Mouse (Mus musculus): ENCODE results near the gene Tfap4. TPM values are rescaled to one million over a fixed set of nuclear protein-coding genes. Genes with fewer than 3 reads are reported as not detected.

Gene Tfap4
- 13.2 and 15.5 TPM in 2 replicates for polyA plus RNA-seq (2015; fragmentation: Nextera tagmentation; extraction: Ambion mirVana)

- Histone ChIP-seq H3K4me1 (replicated peaks; ENCODE audit: control insufficient read depth, insufficient read depth, low read length) (peaks cover 15% of the 10 kb centered on the region), H3K9ac (ENCODE audit: low read length) (peak within 1 kb of the TSS; percentile 76), H3K9me3 (ENCODE audit: control insufficient read depth, low read length) (no peaks in the 10 kb centered on the region), H3K4me2 (ENCODE audit: low read depth, low read length) (peak within 1 kb of the TSS; percentile 68), H3K27ac (ENCODE audit: low read length) (peak within 1 kb of the TSS; percentile 88), H3K36me3 (ENCODE audit: control insufficient read depth, insufficient read depth, low read length) (no peaks in the 10 kb centered on the region), H3K27me3 (ENCODE audit: control insufficient read depth, insufficient read depth, low read depth, low read length) (no peaks in the 10 kb centered on the region), H3K4me3 (ENCODE audit: low read length) (peak within 1 kb of the TSS; percentile 69)
- ATAC-seq (ENCODE audit: low read depth): peak; percentile 35
- WGBS: under 1% methylated on average over 16 of the region's 17 CpGs
Measured at GRCm38 (mm10) chr16:4559715-4560144, at the start of gene Tfap4. Gene Tfap4 (minus strand): TSS chr16:4559854.

- Histone ChIP-seq H3K9me3 (ENCODE audit: control insufficient read depth, low read length) (no peaks in the 10 kb centered on the region), H3K4me2 (ENCODE audit: low read depth, low read length) (no peak overlapping the region), H3K4me3 (ENCODE audit: low read length) (no peak overlapping the region), H3K4me1 (replicated peaks; ENCODE audit: control insufficient read depth, insufficient read depth, low read length) (peaks cover 48% of the 10 kb centered on the region), H3K36me3 (ENCODE audit: control insufficient read depth, insufficient read depth, low read length) (peaks cover 14% of the 10 kb centered on the region), H3K27ac (ENCODE audit: low read length) (0 out of 2 replicates have a peak overlapping the region, but pooled peaks have one; percentile 7), H3K9ac (ENCODE audit: low read length) (no peak overlapping the region), H3K27me3 (ENCODE audit: control insufficient read depth, insufficient read depth, low read depth, low read length) (no peaks in the 10 kb centered on the region)
- peak; percentile 9; the same call in 1 of the 2 replicates for ATAC-seq (ENCODE audit: low read depth)
- WGBS: 69% methylated on average over 19 of the region's 19 CpGs
Measured at GRCm38 (mm10) chr16:4608532-4609059, 48.9 kb upstream of the Tfap4 start.

- no peak overlapping the region for H3K9ac ChIP-seq (ENCODE audit: low read length)
- H3K27me3 ChIP-seq (ENCODE audit: control insufficient read depth, insufficient read depth, low read depth, low read length): no peaks in the 10 kb centered on the region
- ATAC-seq (ENCODE audit: low read depth): peak; percentile 51
- peaks cover 10% of the 10 kb centered on the region for H3K36me3 ChIP-seq (ENCODE audit: control insufficient read depth, insufficient read depth, low read length)
- peaks cover 54% of the 10 kb centered on the region for H3K4me1 ChIP-seq (replicated peaks; ENCODE audit: control insufficient read depth, insufficient read depth, low read length)
- H3K4me3 ChIP-seq (ENCODE audit: low read length): no peak overlapping the region
- 47% methylated on average over 9 of the region's 9 CpGs for WGBS
- H3K4me2 ChIP-seq (ENCODE audit: low read depth, low read length): no peak overlapping the region
- peak overlapping the region; percentile 50; the same call in 1 of the 2 replicates for H3K27ac ChIP-seq (ENCODE audit: low read length)
- H3K9me3 ChIP-seq (ENCODE audit: control insufficient read depth, low read length): no peaks in the 10 kb centered on the region
Measured at GRCm38 (mm10) chr16:4607818-4608531, 48.3 kb upstream of the Tfap4 start.

GRCm38 (mm10) chr16:4606431-4607084, 46.9 kb upstream of the Tfap4 start:
- H3K4me3 ChIP-seq (ENCODE audit: low read length): no peak overlapping the region
- H3K9me3 ChIP-seq (ENCODE audit: control insufficient read depth, low read length): no peaks in the 10 kb centered on the region
- no peaks in the 10 kb centered on the region for H3K27me3 ChIP-seq (ENCODE audit: control insufficient read depth, insufficient read depth, low read depth, low read length)
- 12% methylated on average over 5 of the region's 5 CpGs for WGBS
- H3K4me1 ChIP-seq (replicated peaks; ENCODE audit: control insufficient read depth, insufficient read depth, low read length): peaks cover 66% of the 10 kb centered on the region
- H3K36me3 ChIP-seq (ENCODE audit: control insufficient read depth, insufficient read depth, low read length): peaks cover 4% of the 10 kb centered on the region; the same call in 1 of the 2 replicates
- H3K27ac ChIP-seq (ENCODE audit: low read length): peak overlapping the region; percentile 44
- no peak overlapping the region for H3K4me2 ChIP-seq (ENCODE audit: low read depth, low read length)
- no peak overlapping the region for H3K9ac ChIP-seq (ENCODE audit: low read length)
- peak; percentile 14 for ATAC-seq (ENCODE audit: low read depth)

- Histone ChIP-seq H3K4me2 (ENCODE audit: low read depth, low read length) (no peak overlapping the region), H3K36me3 (ENCODE audit: control insufficient read depth, insufficient read depth, low read length) (peaks cover 2% of the 10 kb centered on the region; the same call in 1 of the 2 replicates), H3K4me1 (replicated peaks; ENCODE audit: control insufficient read depth, insufficient read depth, low read length) (peaks cover 69% of the 10 kb centered on the region), H3K4me3 (ENCODE audit: low read length) (no peak overlapping the region), H3K27me3 (ENCODE audit: control insufficient read depth, insufficient read depth, low read depth, low read length) (no peaks in the 10 kb centered on the region), H3K27ac (ENCODE audit: low read length) (peak overlapping the region; percentile 44), H3K9ac (ENCODE audit: low read length) (peak overlapping the region; percentile 20; the same call in 1 of the 2 replicates), H3K9me3 (ENCODE audit: control insufficient read depth, low read length) (no peaks in the 10 kb centered on the region)
- WGBS: 63% methylated on average over 11 of the region's 13 CpGs
- ATAC-seq (ENCODE audit: low read depth): no peak
Measured at GRCm38 (mm10) chr16:4605514-4606131, 46.0 kb upstream of the Tfap4 start.

GRCm38 (mm10) chr16:4604293-4604837, 44.7 kb upstream of the Tfap4 start:
- H3K9ac ChIP-seq (ENCODE audit: low read length): peak overlapping the region; percentile 5
- 49% methylated on average over 10 of the region's 11 CpGs for whole genome bisulfite sequencing
- H3K27me3 ChIP-seq (ENCODE audit: control insufficient read depth, insufficient read depth, low read depth, low read length): no peaks in the 10 kb centered on the region
- H3K4me2 ChIP-seq (ENCODE audit: low read depth, low read length): no peak overlapping the region
- H3K36me3 ChIP-seq (ENCODE audit: control insufficient read depth, insufficient read depth, low read length): no peaks in the 10 kb centered on the region
- no peak for ATAC-seq (ENCODE audit: low read depth)
- no peak overlapping the region for H3K4me3 ChIP-seq (ENCODE audit: low read length)
- peak overlapping the region; percentile 36; the same call in 1 of the 2 replicates for H3K27ac ChIP-seq (ENCODE audit: low read length)
- no peaks in the 10 kb centered on the region for H3K9me3 ChIP-seq (ENCODE audit: control insufficient read depth, low read length)
- peaks cover 74% of the 10 kb centered on the region for H3K4me1 ChIP-seq (replicated peaks; ENCODE audit: control insufficient read depth, insufficient read depth, low read length)

- peak overlapping the region; percentile 81 for H3K27ac ChIP-seq (ENCODE audit: low read length)
- no peaks in the 10 kb centered on the region for H3K9me3 ChIP-seq (ENCODE audit: control insufficient read depth, low read length)
- H3K4me2 ChIP-seq (ENCODE audit: low read depth, low read length): no peak overlapping the region
- peaks cover 80% of the 10 kb centered on the region for H3K4me1 ChIP-seq (replicated peaks; ENCODE audit: control insufficient read depth, insufficient read depth, low read length)
- 24% methylated on average over 1 of the region's 1 CpGs for WGBS
- no peaks in the 10 kb centered on the region for H3K36me3 ChIP-seq (ENCODE audit: control insufficient read depth, insufficient read depth, low read length)
- H3K9ac ChIP-seq (ENCODE audit: low read length): peak overlapping the region; percentile 11; the same call in 1 of the 2 replicates
- no peak overlapping the region for H3K4me3 ChIP-seq (ENCODE audit: low read length)
- ATAC-seq (ENCODE audit: low read depth): no peak
- no peaks in the 10 kb centered on the region for H3K27me3 ChIP-seq (ENCODE audit: control insufficient read depth, insufficient read depth, low read depth, low read length)
Measured at GRCm38 (mm10) chr16:4603453-4603837, 43.8 kb upstream of the Tfap4 start.

GRCm38 (mm10) chr16:4602766-4603452, 43.3 kb upstream of the Tfap4 start:
- ATAC-seq (ENCODE audit: low read depth): peak; percentile 56
- 25% methylated on average over 7 of the region's 7 CpGs for WGBS
- H3K4me2 ChIP-seq (ENCODE audit: low read depth, low read length): no peak overlapping the region
- H3K27me3 ChIP-seq (ENCODE audit: control insufficient read depth, insufficient read depth, low read depth, low read length): no peaks in the 10 kb centered on the region
- H3K27ac ChIP-seq (ENCODE audit: low read length): peak overlapping the region; percentile 81
- H3K4me3 ChIP-seq (ENCODE audit: low read length): no peak overlapping the region
- no peaks in the 10 kb centered on the region for H3K36me3 ChIP-seq (ENCODE audit: control insufficient read depth, insufficient read depth, low read length)
- H3K9ac ChIP-seq (ENCODE audit: low read length): peak overlapping the region; percentile 11; the same call in 1 of the 2 replicates
- H3K9me3 ChIP-seq (ENCODE audit: control insufficient read depth, low read length): no peaks in the 10 kb centered on the region
- H3K4me1 ChIP-seq (replicated peaks; ENCODE audit: control insufficient read depth, insufficient read depth, low read length): peaks cover 80% of the 10 kb centered on the region
